Mouse (Mus musculus) liver, embryonic 14.5 days (tissue): ENCODE measurements at regions not wholly inside any gene's neighbourhood (a gene's known extent, or its start where the extent isn't known, plus 50 kb on each side); places are given as distances from the start of the nearest gene placed in this dataset.

Experiments used
- CTCF ChIP-seq: IDR thresholded peaks from 2 replicates; pipeline ENCODE4 v1.5.1; 2016; ENCODE audit warnings: antibody characterized with exemption, low read depth, control low read depth
- EP300 ChIP-seq: IDR thresholded peaks from 2 replicates; pipeline ENCODE4 v1.6.1; 2016; ENCODE audit warnings: antibody characterized with exemption, low read depth

DNA sequence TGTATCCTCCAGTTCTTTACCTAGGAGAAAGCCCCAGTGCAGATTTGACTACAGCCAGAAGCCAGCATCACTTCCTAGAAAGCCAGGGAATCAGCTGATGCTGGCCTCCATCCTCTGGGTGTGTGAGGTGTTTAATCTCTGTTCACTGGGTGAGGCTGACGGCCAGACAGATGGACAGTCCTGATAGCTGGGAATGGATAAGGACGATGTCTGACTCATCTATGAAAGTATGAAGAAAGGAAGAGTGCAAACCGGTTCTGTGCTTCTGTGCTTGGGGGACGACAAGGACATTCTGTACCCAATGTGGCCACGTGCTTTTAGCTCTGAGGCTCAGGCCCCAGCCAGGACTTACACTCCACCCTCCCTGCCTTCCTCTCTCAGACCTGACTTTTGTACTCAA is 80.5 kb upstream of the Med13l start:
- TF ChIP-seq EP300 (peak; percentile 98), CTCF (no peak)
